Mouse (Mus musculus) right cerebral cortex, adult 2 months (tissue): ENCODE data around the gene Pagr1b.

ENCODE experiments used
- DNase-seq, 2 experiments: peaks; one replicate each; pipeline ENCODE4 v3.0.0; 2021 to 2022; ENCODE audit warnings: low spot score in 2 of 2

Pagr1b gene

DNA sequence TGATC is at the start of gene Pagr1b:
TSS of gene Pagr1b (minus strand) at position 4 of the 5 bp plus-strand sequence.
- DNase-seq: no peak

DNA sequence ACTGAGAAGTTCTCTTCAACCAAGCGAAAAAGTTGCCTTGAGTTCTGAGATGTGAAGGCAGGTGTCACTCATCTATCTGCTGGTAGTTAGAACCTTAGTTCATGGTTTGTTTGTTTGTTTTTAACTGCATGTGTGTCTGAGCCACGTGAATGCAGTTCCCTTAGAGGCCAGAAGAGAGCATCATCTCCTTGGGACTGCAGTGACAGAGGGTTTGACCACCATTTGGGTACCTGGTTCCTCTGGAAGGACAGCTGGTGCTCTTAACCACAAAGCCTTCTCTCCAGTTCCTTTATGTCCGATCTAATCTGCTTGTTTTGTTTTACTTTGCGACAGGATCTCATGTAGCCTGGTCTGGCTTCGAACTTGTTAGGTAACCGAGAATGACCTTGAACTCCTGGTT is 49.3 kb upstream of the Pagr1b start:
- DNase-seq: no peak

DNA sequence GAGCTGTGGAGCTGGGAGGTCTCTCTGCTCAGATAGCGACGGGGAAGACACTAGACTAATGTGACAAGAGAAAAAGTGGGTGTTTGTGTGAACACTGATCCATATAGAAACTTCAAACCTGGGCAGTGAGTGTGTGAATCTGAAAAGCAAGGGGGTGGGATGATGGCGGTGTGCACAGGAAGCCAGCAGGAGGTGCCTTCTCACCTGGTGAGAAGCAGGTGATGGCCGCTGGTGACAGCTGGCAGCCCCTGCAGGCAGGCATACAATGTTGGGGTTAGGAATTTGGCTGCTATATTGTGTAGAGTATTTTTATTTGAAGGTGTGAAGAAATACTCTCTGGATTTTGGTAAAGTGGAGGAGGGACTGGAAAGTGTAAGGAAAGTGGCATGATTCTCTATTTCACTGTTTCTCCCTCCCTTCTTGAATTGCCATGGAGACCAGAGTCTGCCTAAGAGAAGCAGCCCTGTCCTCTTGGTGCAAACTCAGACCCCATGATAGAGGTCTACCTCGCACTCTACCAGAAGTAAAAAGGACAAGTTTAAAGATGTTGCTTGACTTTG is 38.8 kb upstream of the Pagr1b start:
- peak; percentile 8 to 20 for DNase-seq

DNA sequence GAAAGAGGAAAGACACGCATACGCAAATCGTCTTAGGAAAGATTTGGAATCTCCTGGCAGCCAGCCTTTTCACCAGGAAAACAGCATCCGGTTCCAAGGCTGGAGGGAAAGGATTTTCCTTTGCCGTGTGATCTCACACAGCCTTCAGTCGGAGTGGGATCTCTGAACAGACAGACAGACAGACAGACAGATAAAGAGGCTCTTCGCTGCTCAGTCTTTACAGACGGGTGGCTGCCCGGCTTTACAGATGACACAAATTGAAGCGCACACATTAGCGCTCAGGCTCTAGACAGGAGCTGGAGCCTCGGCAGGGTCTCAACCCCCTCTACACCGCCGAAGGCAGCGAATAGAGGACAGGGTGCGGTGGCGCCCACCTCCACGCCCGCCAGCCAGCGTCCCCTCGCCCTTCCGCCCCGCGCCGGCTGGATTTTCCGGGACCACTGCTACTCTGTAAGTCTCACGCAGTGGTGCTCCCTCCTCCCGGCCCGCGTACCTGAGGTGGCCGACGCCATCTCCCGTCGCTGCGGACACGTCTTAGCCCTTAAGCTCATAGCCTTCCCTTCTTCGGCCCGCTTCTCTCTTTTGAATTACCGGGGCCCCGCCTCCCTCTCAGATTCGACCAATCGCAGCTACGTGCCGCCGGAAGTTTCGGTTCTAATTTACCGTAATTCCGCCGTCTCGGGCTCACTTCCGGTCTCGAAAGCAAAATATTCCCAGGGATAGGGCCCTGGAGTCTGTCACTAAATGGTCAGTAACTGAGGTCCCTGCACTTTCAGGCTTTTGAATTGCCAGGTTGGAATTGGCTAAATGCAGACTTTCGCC is 25.8 kb upstream of the Pagr1b start, which contains the start of gene Kif22:
TSS of gene Kif22 (minus strand) at position 621 of the 822 bp plus-strand sequence.
- DNase-seq: peak; percentile 89 to 94

DNA sequence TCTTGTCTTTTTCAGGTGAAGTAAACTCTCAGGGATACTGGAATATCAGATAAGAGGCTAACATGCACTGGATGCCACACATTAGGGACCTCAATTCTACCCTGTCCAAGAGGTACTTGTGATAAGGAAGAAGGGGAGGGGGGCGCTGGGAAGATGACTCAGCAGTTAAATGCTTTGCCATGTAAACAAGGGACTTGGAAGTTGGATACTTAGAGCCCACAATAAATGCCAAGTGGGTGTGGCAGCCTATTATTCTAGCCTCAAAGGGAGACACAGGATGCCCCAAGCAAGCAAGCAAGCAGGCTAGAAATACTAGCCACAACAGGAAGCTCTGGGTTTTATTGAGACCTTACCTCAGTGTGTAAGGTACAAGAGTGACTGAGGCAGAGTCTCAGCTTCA is 15.0 kb upstream of the Pagr1b start:
- no peak for DNase-seq

DNA sequence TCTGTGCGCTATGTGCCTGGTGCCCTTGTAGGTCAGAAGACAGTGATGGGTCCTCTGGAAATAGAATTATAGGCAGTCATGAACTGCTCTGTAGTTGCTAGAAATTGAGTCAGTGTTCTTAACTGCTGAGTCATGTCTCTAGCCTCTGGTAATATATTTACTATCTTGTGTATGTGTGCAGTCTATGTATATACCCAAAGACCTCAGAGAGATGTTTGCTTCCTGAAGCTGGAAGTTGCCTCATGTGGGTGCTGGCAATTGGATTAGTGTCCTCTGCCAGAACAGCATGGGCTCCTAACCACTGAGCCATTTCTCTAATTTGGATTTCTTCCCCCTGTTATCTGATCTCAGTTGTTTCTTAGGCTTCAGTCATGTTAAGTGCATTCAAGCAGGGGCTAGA is 13.9 kb upstream of the Pagr1b start:
- no peak for DNase-seq

DNA sequence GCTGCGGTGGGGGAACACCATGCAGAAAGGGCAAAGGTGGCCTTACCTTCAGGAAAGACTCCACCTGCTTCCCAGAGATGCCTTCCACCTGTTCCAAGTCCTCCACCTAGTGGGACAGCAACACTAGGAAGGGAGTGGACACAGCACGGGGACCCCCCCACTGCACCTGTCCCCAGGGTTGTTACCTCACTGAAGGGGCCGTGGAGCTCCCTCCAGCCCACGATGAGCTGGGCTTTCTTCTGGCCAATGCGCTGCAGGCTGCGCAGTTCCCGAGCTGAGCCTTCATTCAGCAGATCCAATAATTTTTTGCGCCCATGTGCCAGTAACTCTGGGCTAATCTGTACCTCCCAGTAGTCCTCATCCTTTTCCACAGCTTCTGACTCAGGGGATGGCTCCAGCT is 11.6 kb upstream of the Pagr1b start:
- DNase-seq: peak in 1 of 2 experiments; percentile 28

DNA sequence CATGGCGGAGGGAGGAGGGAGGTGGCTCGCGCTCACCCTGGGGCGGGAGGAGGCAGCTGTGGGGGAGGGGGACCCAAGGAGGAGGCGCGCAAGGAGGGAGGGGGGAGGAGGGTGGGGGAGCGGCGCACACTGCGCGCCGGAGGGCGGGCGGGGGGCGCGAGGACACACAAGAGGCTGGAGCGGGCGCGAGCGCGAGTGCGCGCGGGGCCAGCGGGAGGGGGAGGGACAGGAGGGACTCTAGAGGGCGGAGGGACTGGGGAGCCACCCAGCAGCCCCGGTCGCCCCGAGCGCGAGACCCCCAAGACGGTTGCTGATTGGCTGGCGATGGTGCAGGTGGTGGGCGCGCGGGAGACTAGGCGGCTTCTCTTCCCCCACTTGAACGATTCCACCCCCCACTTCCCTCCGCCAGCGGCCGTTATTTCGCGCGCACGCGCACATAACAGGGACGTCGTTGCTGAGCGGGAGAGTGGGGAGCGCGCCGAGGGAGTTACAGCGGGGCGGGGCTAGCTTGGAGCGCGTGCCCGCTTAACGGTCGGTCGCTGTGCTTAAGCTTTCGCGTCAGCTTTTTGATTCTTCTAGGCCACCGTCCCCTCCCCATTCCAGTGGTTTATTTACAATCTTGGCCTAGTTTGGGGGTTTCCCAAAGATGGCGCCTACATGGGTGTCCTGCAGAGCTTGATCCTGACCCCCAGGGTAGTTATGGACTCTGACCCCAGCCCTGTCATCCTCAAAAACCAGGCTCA is 10.9 kb upstream of the Pagr1b start, which contains the start of gene Maz:
TSS of gene Maz (minus strand) at position 54 of the 743 bp plus-strand sequence.
- peak; percentile 99 to 100 for DNase-seq

DNA sequence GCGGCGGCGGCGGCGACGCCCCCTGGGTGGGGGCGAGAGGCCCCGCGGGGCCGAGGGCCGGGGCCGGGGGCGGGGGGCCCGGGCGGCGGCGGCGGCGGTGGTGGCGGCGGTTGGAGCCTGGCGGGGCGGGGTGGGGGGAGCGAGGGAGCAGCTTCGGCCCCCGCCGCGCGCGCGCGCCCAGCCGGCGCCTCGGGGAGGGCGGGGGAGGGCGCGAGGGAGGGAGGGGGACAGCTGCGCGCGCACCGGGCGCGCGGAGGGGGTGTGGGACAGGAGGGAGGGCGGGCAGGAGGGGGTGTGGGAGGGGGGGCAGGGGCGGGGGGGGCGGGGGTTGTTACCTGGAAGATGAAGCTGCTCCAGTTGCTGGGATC is 10.3 kb upstream of the Pagr1b start:
- peak in 1 of 2 experiments; percentile 39 for DNase-seq

DNA sequence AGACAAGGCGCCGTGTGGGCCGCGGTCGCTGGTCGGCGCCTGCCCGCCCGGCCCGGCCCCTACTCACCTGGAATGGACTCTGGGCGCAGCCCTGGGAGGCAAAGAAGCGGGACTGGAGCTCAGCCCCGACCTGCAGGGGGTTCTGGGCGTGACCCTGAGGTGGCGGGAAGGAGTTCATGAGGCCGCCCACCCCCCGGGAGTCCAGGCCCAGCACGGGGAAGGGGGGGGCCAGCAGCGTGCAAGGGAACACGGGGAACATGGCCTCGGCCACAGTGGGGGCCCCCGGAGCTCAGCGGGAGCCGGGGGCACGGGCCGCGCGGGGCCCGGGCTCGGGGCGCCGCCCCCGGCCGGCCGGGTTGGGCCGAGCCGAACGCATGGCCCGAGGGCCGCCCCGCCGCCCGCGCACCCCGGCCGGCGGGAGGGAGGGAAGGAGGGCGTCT is 9.9 kb upstream of the Pagr1b start:
- DNase-seq: peak; percentile 33 to 44

DNA sequence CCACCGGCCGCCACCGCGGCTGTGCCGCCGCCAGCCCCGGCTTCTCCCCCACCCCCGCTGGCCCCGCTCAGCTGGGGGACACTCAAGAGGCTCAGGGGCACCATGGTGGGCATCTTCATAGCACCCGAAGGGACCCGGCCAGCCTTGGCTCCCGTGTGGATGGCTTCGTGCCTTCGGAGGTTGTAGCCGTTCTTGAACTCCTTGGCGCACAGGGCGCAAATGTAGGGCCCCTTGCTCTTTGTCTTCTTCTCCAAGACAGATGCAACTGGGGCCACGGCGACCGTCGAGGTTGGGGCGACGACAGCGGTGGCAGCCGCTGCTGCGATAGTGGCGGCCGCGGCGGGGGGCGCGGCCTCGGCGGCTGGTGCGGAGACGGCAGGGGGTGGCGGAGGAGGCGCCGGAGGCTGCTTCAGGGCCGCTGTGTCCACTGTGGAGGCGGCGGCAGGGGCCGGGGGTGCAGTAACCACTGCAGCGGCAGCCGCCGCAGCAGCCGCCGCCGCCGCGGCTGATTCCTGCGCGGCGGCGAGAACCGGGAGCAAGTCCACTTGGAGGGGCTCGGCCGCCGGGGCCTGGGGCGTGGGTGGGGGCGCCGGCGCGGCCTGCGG is 9.4 kb upstream of the Pagr1b start:
- no peak for DNase-seq

DNA sequence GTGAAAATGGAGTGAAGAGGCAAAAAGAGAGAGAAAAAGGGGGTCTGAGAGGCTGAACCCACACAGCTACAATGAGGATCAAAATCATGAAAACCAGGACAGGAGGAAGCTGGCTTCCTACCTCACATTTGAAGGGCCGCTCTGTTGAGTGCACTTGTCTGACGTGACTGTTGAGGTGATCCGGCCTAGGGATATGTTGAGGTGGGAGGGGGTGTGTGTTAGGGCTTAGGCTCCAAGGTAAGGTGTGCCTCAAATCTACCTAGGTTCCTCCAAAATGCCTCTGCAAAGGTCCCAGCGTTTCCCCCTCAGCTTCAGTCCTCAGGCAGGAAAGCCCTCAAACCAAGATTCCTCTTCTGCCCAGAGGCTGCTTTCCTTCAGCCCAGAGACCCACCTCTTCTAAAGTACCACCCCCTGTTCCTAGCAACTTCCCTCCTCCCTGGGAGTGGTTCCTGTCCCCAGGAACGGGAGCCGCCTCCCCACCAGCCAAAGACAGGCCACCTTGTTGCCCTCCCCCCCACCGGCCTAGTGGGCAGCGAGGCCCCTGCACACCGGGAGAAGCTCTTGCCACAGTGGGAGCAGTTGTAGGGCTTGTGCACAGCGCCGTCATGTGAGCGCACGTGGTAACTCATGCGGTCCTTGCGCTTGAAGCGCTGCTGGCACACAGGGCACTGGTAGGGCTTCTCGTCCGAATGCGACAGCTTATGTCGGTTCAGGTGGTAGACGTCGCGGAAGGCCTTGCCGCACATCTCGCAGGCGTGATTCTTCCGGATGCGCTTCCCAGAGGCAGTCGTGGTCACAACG is 8.7 kb upstream of the Pagr1b start:
- peak; percentile 78 to 83 for DNase-seq

DNA sequence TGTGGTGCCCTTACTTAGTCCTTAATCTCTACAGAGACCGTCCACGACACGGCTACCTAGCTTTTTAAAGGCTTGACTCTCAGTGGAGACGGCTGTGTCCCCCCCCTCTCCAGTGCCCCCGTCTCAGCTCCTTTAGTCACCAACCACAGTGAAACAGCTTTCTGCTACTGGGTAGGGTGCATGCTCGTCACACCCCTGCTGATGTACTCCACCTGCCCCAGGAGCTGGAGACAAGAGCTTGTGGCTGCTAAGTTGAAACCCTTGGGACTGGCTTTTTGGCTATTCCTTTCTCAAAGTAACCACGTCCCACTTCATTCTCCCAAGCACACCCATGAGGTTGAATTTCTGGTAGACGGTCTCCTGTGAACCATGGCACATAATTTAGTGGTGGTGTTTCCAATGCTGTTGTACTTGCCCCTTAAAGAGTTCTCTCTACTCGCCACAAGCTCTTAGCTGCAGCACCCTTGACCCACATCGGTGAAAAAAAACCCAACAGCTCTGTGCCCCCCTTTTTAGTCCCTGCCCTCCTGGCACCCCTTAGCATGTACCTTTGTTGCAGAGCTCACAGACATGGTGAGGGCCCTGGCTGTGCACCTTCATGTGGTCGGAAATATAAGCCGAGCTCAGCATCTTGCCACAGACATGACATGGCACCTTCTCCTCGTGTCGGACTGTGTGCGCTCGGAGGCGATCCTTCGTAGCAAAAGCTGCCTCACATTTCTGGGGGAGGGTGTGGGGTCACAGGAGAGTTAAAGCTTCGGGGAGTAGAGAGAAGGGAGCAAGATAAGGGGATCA is 7.8 kb upstream of the Pagr1b start:
- no peak for DNase-seq

DNA sequence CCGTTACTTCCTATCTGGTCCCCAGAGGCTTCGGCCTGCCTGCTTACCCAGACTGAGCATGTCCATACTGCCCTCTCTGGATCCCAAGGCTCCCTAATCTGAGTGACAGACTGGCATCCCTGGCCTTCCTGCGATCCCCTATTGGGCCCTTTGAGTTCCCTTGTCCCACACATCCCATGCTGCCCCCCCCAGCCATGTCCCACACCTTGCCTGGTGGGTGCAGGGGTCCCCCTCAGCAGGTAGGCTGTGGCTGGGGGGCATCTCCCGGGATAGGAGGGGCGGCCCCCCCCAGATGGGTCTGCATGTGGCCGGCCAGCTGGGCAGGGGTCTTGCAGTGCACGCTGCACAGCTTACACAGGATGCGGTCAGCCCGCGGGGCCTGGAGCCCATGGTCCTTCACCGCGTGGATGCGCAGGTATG is 7.0 kb upstream of the Pagr1b start:
- no peak for DNase-seq

DNA sequence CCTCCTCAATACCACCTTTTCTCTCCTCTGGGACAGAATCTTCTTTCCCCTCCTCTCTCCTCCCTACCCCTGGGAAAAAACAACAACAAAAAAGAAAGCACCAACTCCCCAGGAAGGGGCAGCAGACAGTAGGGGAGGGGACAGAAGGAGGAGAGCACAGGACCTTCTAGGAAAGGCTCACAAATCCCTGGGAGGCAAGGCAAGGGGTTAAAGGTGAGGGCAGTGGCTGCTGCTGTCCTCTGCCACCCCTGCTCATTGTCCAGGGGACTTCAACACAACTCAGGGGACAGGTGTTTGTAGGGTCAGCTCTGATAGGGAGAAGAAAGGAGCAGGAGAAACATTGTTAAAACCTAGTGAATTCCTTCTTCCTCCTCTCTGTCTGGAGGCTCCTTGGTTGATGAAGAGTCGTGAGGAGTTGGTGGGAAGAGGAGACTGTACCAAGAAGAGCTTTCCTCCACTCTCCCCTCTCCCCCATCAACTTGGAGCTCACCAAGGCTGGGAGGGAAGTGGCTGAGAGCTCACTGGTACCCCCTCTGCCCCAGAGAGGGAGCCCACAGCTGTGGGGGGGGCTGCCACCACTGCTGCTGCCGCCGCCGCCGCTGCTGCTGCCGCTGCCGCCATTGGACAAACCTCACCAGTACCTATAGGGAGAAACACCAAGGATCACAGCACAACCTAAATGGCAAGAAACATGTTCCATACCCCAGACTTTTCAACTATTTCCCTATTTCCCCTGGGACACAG is 6.4 kb upstream of the Pagr1b start:
- DNase-seq: no peak

DNA sequence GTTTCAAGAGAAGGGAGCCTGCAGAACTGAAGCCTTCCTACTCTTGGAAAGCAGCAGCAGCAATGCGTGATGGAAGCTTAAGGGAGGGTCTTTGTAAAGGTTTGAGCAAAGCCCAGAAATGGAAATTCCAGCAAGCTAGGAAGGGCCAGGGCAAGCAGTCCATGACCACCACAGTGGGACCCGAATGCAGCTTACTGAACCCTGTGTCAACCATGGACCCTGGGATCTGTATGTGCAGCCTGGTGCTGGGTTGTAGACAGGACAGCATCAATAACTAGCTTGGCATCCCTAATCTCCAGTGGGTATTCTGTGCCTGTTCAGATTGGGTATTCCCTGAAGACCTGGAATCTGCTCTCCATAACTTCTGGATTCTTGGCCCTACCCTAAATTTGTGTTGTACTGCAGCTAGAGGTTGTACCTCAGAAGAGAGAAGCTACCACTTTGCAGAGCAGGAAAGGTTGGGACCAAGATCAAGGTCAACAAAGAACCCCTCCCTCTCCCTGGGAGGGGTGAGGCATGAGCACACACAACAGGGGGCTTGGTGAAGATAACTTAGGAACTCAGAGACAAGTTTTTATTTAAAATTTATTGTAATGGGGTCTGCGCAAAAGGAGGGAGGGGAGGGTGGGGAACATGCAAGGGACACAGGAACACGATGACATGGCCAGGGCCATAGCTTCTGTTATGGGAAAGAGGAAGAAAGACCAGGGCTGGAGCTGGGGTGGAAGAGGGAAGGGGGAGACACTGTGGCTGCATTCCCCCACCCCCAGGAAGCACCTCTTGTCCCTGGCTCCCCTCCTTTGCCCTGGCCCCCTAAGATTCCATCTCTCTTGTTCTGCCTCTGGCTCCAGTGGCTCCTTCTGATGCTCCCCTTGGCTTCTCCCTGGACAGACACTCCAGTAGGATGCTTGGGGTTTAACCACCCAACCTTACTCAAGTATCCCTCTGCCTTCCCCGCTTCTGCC is 5.6 kb upstream of the Pagr1b start:
- no peak for DNase-seq

DNA sequence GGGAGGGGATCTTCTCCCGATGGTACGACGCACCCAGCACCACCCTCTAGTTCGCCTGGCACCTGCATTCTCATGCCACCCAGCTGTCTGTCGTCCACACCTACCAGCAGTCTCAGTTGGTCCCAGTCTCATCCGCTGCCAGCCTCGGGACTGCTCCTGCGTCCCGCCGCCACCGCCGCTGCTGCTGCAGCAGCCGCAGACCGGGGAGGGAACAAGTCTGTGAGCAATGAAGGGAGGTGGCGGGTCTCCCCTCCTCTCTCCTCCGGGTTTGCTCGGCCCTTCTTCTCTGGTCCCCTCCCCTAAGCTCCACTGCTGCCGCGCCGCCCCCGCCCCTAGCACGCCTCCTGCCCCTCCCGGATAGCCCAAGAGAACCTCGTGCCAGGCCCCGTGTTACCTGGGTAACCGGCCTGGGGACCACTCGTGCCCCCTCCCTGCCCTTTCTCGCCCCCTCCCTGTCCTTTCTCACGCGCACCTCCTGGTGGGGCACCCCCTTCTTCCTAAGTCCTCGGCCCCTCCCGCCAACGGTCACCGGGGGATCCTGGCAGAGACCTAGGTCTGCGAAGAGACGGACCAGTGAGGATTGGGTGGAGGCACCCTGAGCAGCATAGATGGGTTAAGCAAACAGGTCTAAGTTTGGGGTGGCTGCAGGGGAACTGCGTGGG is 4.7 kb upstream of the Pagr1b start, which contains the start of the genes Gm42742 and Prrt2:
TSS of gene Gm42742 (minus strand) at position 197 of the 662 bp plus-strand sequence.
TSS of gene Prrt2 (minus strand) at position 311 of the 662 bp plus-strand sequence.
- DNase-seq: peak; percentile 64 to 71

DNA sequence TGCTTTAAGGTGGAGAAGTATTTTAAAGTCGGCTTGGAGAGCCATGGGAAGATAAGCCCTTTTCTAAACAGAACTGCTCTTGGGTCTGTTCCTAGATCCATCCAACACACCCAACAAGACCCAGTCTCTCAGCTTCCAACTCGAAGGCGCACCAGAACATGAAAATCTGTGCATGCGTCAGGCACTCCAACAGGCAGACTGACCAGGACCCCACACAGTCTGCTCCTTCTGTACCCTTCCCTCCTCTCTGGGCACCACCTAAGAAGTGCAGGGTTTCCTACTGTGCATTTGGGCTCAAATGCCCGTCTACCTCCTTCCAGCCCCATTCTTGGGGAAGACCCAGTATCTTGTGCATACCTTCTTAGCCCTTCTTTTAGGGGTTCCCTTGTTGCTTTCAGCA is 4.2 kb upstream of the Pagr1b start:
- DNase-seq: peak; percentile 22 to 35

DNA sequence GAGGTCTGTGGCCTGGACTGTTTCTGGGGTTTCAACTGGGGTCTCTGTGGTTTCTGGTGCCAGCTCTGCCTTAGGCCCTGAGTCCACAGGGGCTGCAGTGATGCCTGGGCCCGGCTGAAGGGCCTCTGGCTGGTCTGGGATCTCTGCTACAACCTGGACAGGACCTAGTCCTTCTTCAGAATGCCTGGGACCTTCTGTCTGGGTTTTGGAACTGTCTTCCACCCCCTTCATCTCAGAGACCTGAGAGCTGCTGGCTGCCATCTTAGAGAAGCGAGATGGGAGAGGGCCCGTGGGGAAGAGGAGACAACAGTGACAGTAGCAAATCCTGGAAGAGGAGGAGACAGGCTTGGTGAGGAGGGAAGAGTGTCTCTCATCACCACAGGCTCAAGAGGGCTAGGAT is 3.7 kb upstream of the Pagr1b start:
- DNase-seq: peak in 1 of 2 experiments; percentile 29
